In the genomic region with DNA sequence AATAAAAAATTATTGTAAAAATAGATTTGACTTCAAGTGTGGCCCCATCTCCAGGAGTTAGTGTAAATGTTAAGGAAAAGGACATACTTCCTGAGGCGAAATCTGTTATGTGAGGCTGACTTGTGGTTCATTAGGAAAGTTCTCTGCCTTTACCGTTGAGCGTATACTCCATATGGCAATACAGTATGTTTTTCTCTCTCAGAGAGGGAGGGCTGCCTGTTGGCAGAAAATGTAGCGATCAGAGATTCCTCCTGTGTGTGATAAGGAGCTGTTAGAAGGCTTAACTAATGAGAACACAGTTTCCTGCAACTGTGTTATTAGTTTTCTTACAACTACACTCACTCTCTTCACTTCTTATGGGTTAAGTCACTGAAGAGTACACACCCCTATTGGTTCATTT, we compare ENCODE assay signal across 21 mouse cellular contexts.
DNase-seq lines count a peak whose midpoint lies in the region; ATAC-seq and TF ChIP-seq lines count a peak whose summit lies in the region.
"Had no signal": no experiment of that assay in that cellular context is flagged by ENCODE, and none has a peak within 500 bp of the region (broad histone marks: within the 10 kb centered on the region; RNA-seq: fewer than 3 reads in every experiment).

No protein-coding gene starts in this region.

- ATAC-seq in forebrain, embryonic 11.5 days (replicated peaks; ENCODE audit: low FRiP score): no peak
- peak; percentile 72 for ATAC-seq in forebrain, embryonic 15.5 days (replicated peaks)
- ATAC-seq in megakaryocyte-erythroid progenitor cell, adult 5-6 weeks (replicated peaks; ENCODE audit: low FRiP score, low TSS enrichment, poor library complexity, severe bottlenecking): peak; percentile 32; the same call in 1 of the 2 replicates
- no peak for ATAC-seq in erythroid progenitor cell, adult 5-6 weeks (replicated peaks; ENCODE audit: low FRiP score, poor library complexity, severe bottlenecking)
- ATAC-seq: activated CD4-positive, CD25-positive, alpha-beta regulatory T cell, adult 4 months; intestine, postnatal 0 days had no signal

- H3K4me1 ChIP-seq in forebrain, embryonic 10.5 days: peaks cover 10% of the 10 kb centered on the region
- no peaks in the 10 kb centered on the region for H3K4me1 ChIP-seq in forebrain, embryonic 11.5 days (replicated peaks; ENCODE audit: control insufficient read depth, insufficient read depth, low read length)
- H3K4me1 ChIP-seq in forebrain, embryonic 15.5 days: 0 out of 2 replicates have a peak, but pooled peaks cover 8% of the 10 kb centered on the region
- H3K4me1 ChIP-seq: embryonic facial prominence, embryonic 12.5 days; embryonic facial prominence, embryonic 15.5 days; hindbrain, embryonic 12.5 days had no signal

- H3K27me3 ChIP-seq in forebrain, embryonic 10.5 days (ENCODE audit: poor library complexity, severe bottlenecking): no peaks in the 10 kb centered on the region
- H3K27me3 ChIP-seq in forebrain, embryonic 11.5 days (ENCODE audit: control insufficient read depth, insufficient read depth, low read length): no peaks in the 10 kb centered on the region
- no peaks in the 10 kb centered on the region for H3K27me3 ChIP-seq in forebrain, embryonic 15.5 days
- H3K27me3 ChIP-seq: embryonic facial prominence, embryonic 12.5 days; embryonic facial prominence, embryonic 15.5 days; hindbrain, embryonic 12.5 days; hindbrain, embryonic 15.5 days had no signal

- peak; percentile 10 for DNase-seq in forebrain, embryonic 10.5 days (ENCODE audit: extremely low spot score, low spot score)
- no peak for DNase-seq in forebrain, embryonic 11.5 days (ENCODE audit: low spot score)
- DNase-seq in layer of hippocampus, adult 2 months (ENCODE audit: low spot score in 2 of 2): no peak
- no peak for DNase-seq in layer of hippocampus, postnatal 10 days (ENCODE audit: low spot score in 2 of 2)
- DNase-seq in cerebellum, adult 18-20 months: no peak
- DNase-seq: adrenal gland, adult 8-10 months; adrenal gland, postnatal 25 days; cerebellum, adult 2 months; cerebellum, adult 9-11 months; cerebellum, postnatal 25 days; gastrocnemius, postnatal 25 days; heart, adult 18-20 months had no signal

- H3K4me2 ChIP-seq in forebrain, embryonic 11.5 days (ENCODE audit: low read depth, low read length, severe bottlenecking): no peak overlapping the region
- H3K4me2 ChIP-seq in forebrain, embryonic 15.5 days (replicated peaks): no peak overlapping the region
- H3K4me2 ChIP-seq: embryonic facial prominence, embryonic 12.5 days; embryonic facial prominence, embryonic 15.5 days; hindbrain, embryonic 12.5 days; hindbrain, embryonic 15.5 days had no signal

- H3K4me3 ChIP-seq in forebrain, embryonic 10.5 days: no peak overlapping the region
- H3K4me3 ChIP-seq in forebrain, embryonic 11.5 days (ENCODE audit: low read depth, low read length): no peak overlapping the region
- H3K4me3 ChIP-seq in layer of hippocampus, adult 2 months: no peak overlapping the region
- H3K4me3 ChIP-seq in forebrain, embryonic 15.5 days: no peak overlapping the region
- H3K4me3 ChIP-seq: embryonic facial prominence, embryonic 12.5 days; embryonic facial prominence, embryonic 15.5 days; hindbrain, embryonic 12.5 days; hindbrain, embryonic 15.5 days had no signal

- WGBS in forebrain, embryonic 10.5 days: 88% methylated on average over 4 of the region's 4 CpGs
- 91% methylated on average over 4 of the region's 4 CpGs for WGBS in forebrain, embryonic 11.5 days
- WGBS in forebrain, embryonic 15.5 days: 60% methylated on average over 4 of the region's 4 CpGs

- H3K9ac ChIP-seq in forebrain, embryonic 11.5 days (ENCODE audit: low read length): no peak overlapping the region
- H3K9ac ChIP-seq in forebrain, embryonic 15.5 days (replicated peaks): no peak overlapping the region
- H3K9ac ChIP-seq: embryonic facial prominence, embryonic 12.5 days; embryonic facial prominence, embryonic 15.5 days; hindbrain, embryonic 12.5 days; hindbrain, embryonic 15.5 days had no signal

- TF ChIP-seq CTCF in layer of hippocampus, adult 2 months (conservative IDR thresholded peaks at IDR 0.05): no peak

- no peak overlapping the region for H3K27ac ChIP-seq in forebrain, embryonic 10.5 days
- H3K27ac ChIP-seq in forebrain, embryonic 11.5 days (ENCODE audit: low read depth, low read length): no peak overlapping the region
- H3K27ac ChIP-seq in layer of hippocampus, adult 2 months: 0 out of 2 replicates have a peak overlapping the region, but pooled peaks have one; percentile 18
- peak overlapping the region; percentile 34 for H3K27ac ChIP-seq in forebrain, embryonic 15.5 days (replicated peaks)
- H3K27ac ChIP-seq: embryonic facial prominence, embryonic 12.5 days; embryonic facial prominence, embryonic 15.5 days; hindbrain, embryonic 12.5 days; hindbrain, embryonic 15.5 days had no signal

- H3K36me3 ChIP-seq in forebrain, embryonic 10.5 days (replicated peaks): no peaks in the 10 kb centered on the region
- no peaks in the 10 kb centered on the region for H3K36me3 ChIP-seq in forebrain, embryonic 11.5 days (ENCODE audit: control insufficient read depth, insufficient read depth, low read length)
- H3K36me3 ChIP-seq in forebrain, embryonic 15.5 days: no peaks in the 10 kb centered on the region
- H3K36me3 ChIP-seq: embryonic facial prominence, embryonic 12.5 days; embryonic facial prominence, embryonic 15.5 days; hindbrain, embryonic 12.5 days; hindbrain, embryonic 15.5 days had no signal

- no peaks in the 10 kb centered on the region for H3K9me3 ChIP-seq in forebrain, embryonic 10.5 days
- no peaks in the 10 kb centered on the region for H3K9me3 ChIP-seq in forebrain, embryonic 11.5 days (ENCODE audit: control insufficient read depth, low read length)
- no peaks in the 10 kb centered on the region for H3K9me3 ChIP-seq in forebrain, embryonic 15.5 days
- H3K9me3 ChIP-seq: embryonic facial prominence, embryonic 12.5 days; embryonic facial prominence, embryonic 15.5 days; hindbrain, embryonic 12.5 days; hindbrain, embryonic 15.5 days had no signal

Comparison
In these comparisons a context has a peak if more than half of its experiments do, and no peak if none do; other contexts are left out.
1. H3K27ac ChIP-seq: peak in layer of hippocampus, adult 2 months (single experiment) and forebrain, embryonic 15.5 days (single experiment); none in forebrain, embryonic 10.5 days (single experiment) and forebrain, embryonic 11.5 days (single experiment).
2. ATAC-seq: peak in forebrain, embryonic 15.5 days (single experiment) and megakaryocyte-erythroid progenitor cell, adult 5-6 weeks (single experiment); none in forebrain, embryonic 11.5 days (single experiment) and erythroid progenitor cell, adult 5-6 weeks (single experiment).